Mouse (Mus musculus) midbrain, embryonic 14.5 days (tissue): ENCODE measurements around the gene Ftsj3. TPM values are rescaled to one million over a fixed set of nuclear protein-coding genes. Genes with fewer than 3 reads are reported as not detected.

Experiments used
- ATAC-seq: fragments of 200-750 bp; cut with Nextera tagmentation; 2 replicates; pipeline ENCODE4 v1.8.0; 2017; ENCODE audit warnings: moderate number of reproducible peaks, moderate library complexity; ENCODE audit not compliant: low FRiP score, low TSS enrichment
- DNase-seq: peaks from one replicate; pipeline ENCODE4 v3.0.0-alpha.2; 2015
- H3K27ac ChIP-seq: fragments of 300-500 bp; sonication (generic); replicated peaks from 2 replicates; pipeline ENCODE4 v1.5.1; 2014; ENCODE audit warnings: mild to moderate bottlenecking, low read depth, low read length, moderate library complexity
- H3K27me3 ChIP-seq: fragments of 300-500 bp; sonication (generic); 2 replicates; pipeline ENCODE4 v1.6.1; 2014; ENCODE audit warnings: low read length, control low read depth, mixed read lengths; ENCODE audit not compliant: control insufficient read depth, insufficient read depth
- H3K36me3 ChIP-seq: fragments of 300-500 bp; sonication (generic); 2 replicates; pipeline ENCODE4 v1.6.1; 2014; ENCODE audit warnings: low read length, control low read depth; ENCODE audit not compliant: control insufficient read depth, insufficient read depth
- H3K4me1 ChIP-seq: fragments of 300-500 bp; sonication (generic); 2 replicates; pipeline ENCODE4 v1.6.1; 2014; ENCODE audit warnings: mild to moderate bottlenecking, antibody characterized with exemption, low read length, control low read depth; ENCODE audit not compliant: control insufficient read depth, insufficient read depth
- H3K4me2 ChIP-seq: fragments of 300-500 bp; sonication (generic); 2 replicates; pipeline ENCODE4 v1.6.1; 2014; ENCODE audit warnings: mild to moderate bottlenecking, low read length, moderate library complexity
- H3K4me3 ChIP-seq: fragments of 300-500 bp; sonication (generic); replicated peaks from 2 replicates; pipeline ENCODE4 v1.5.1; 2014; ENCODE audit warnings: low read depth, low read length
- H3K9ac ChIP-seq: fragments of 300-500 bp; sonication (generic); replicated peaks from 2 replicates; pipeline ENCODE4 v1.6.1; 2014; ENCODE audit warnings: mild to moderate bottlenecking, low read length, moderate library complexity
- H3K9me3 ChIP-seq: fragments of 300-500 bp; sonication (generic); 2 replicates; pipeline ENCODE4 v1.6.1; 2016; ENCODE audit warnings: low read length, control low read depth, mixed read lengths; ENCODE audit not compliant: control insufficient read depth
- WGBS: fragments of 180-500 bp; shearing (Covaris S2); extraction: QIAGEN DNeasy Blood & Tissue Kit; methylation state at CpG from one replicate; pipeline ENCODE4 v1.1.7; 2014; 5-methylcytosine and 5-hydroxymethylcytosine counted together
- polyA plus RNA-seq: library from polyadenylated mRNA; unstranded; fragments of >200 nt; fragmentation: Nextera tagmentation; extraction: Ambion mirVana; gene quantifications from 2 replicates; pipeline ENCODE4 v1.2.1, GENCODE M21; 2014

Gene Ftsj3
- polyA plus RNA-seq, 1 experiment from 2014 or later = 30.2 TPM

DNA sequence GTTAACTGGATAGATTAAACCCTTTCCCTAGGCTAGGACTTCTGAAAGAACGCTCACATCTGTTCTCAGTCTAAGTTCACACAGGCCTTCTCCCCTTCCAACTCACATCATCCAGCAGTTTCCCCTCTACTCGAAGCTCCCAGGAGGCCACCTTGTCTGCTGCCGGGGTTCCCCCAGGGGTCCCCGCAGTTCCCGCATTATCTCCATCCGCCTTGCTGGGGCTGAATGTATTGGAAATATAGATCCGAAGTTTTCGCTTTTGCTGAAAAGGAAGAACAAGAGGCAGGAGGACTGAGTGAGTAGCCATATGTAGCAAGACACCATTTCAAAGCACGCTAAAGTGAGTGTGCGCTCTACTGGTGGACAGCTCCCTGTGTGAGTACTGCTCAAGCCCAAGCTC lies 10.6 kb upstream of the Ftsj3 start:
- Histone ChIP-seq H3K4me2 (no peak overlapping the region), H3K27me3 (no peaks in the 10 kb centered on the region), H3K9me3 (no peaks in the 10 kb centered on the region), H3K4me1 (peaks cover 8% of the 10 kb centered on the region), H3K9ac (no peak overlapping the region), H3K36me3 (peaks cover 61% of the 10 kb centered on the region), H3K4me3 (no peak overlapping the region), H3K27ac (no peak overlapping the region)
- DNase-seq (no peak), ATAC-seq (no peak)
- 92% methylated on average over 10 of the region's 10 CpGs for WGBS

DNA sequence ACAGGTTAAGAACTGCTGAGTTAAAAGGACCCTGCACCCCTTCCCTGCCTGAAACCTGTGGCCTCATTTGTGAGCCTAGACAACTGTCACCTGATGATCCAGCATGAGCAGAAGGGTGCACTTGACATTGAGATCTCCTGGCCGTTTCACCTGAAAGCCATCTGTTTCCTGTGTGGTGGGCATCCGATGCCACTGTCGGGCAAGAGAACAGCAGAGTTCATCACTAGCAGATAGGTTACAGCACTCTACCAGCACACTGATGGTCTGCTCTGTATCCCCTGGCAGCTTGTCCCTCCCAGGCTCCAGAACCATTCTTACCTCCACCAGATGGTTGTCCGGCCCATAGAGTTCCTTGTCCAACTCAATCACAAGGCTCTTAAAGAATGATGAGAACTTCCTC lies 9.7 kb upstream of the Ftsj3 start:
- peaks cover 69% of the 10 kb centered on the region for H3K36me3 ChIP-seq
- no peak overlapping the region for H3K27ac ChIP-seq
- no peak for ATAC-seq
- no peak overlapping the region for H3K4me3 ChIP-seq
- H3K9ac ChIP-seq = no peak overlapping the region
- peaks cover 5% of the 10 kb centered on the region; the same call in 1 of the 2 replicates for H3K4me1 ChIP-seq
- WGBS = 94% methylated on average over 4 of the region's 4 CpGs
- H3K4me2 ChIP-seq = no peak overlapping the region
- no peaks in the 10 kb centered on the region for H3K27me3 ChIP-seq
- H3K9me3 ChIP-seq = no peaks in the 10 kb centered on the region
- DNase-seq = no peak

DNA sequence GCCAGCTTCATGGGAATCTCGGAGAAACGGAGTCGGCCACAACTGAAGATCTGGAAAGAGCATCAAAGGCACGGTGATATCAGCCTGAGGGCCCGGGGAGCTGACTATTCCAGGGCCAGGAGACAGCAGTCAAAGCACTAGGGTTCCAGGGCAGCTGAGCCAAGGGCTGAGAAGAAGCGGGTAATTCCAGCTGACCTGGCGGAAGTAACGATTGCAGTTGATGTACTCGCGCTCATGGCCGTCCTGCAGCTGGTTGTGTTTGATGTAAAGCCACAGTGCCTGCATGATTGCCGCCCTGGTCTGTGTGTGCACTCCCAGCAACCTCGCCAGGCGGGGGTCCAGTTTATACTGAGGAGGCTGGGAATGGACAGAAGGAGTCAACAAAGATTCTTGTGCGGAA lies 9.1 kb upstream of the Ftsj3 start:
- H3K36me3 ChIP-seq = peaks cover 70% of the 10 kb centered on the region
- H3K9ac ChIP-seq = no peak overlapping the region
- H3K27me3 ChIP-seq = no peaks in the 10 kb centered on the region
- ATAC-seq (no peak), DNase-seq (no peak)
- 94% methylated on average over 15 of the region's 15 CpGs for WGBS
- H3K27ac ChIP-seq = no peak overlapping the region
- H3K9me3 ChIP-seq = no peaks in the 10 kb centered on the region
- H3K4me2 ChIP-seq = no peak overlapping the region
- H3K4me1 ChIP-seq = peaks cover 5% of the 10 kb centered on the region; the same call in 1 of the 2 replicates
- H3K4me3 ChIP-seq = no peak overlapping the region

DNA sequence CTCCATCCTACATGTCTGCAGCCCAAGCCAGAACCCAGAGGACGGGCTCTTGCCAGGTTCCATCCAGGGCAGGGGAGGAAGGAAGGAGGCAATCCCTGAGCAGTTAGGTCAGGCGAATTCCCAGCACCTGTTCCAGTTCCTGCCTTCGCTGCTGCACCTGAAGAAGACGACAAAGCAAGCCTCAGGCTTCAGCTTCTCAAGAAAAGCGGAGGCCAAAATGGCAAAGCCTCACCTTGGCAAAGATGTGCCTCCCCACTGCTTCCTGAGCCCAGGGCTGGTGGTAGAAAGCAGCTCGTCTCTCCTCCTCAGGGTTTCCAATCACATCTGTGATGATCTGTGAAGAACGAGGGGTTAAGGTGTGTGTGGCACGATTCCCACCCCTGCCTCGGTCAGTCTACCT lies 8.1 kb upstream of the Ftsj3 start:
- Histone ChIP-seq H3K4me2 (no peak overlapping the region), H3K4me1 (peaks cover 5% of the 10 kb centered on the region; the same call in 1 of the 2 replicates), H3K36me3 (peaks cover 76% of the 10 kb centered on the region), H3K4me3 (no peak overlapping the region), H3K27ac (no peak overlapping the region), H3K9ac (no peak overlapping the region), H3K27me3 (no peaks in the 10 kb centered on the region), H3K9me3 (no peaks in the 10 kb centered on the region)
- no peak for ATAC-seq
- WGBS = 91% methylated on average over 9 of the region's 9 CpGs
- DNase-seq = no peak

DNA sequence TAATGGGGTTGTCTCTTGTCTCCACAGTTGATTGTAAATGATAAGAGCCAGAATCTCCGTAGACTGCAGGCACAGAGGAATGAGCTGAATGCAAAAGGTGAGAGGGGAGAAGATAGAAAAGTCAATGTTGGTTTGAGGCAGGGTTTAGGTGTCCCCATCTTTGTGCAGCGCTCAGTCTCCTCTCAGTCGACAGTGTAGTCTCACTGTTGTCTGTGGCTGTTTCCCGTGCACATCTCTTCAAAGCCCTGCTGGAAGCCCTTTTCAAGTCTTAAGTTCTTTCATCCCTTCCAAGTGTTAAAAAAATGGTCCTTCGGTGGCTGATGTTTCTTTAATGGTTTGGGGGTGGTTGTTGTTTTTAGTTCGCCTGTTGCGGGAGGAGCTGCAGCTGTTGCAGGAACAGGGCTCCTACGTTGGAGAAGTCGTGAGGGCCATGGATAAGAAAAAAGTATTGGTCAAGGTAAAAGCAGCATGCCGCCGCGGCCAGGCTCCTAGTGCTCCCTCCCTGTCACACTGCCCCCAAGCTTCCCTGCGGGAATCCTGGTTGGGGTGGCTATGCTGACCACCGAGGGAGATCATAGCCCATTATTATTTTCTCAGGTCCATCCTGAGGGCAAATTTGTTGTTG lies 5.1 kb upstream of the Ftsj3 start:
- no peak overlapping the region for H3K4me2 ChIP-seq
- H3K9me3 ChIP-seq = no peaks in the 10 kb centered on the region
- H3K9ac ChIP-seq = no peak overlapping the region
- H3K27me3 ChIP-seq = no peaks in the 10 kb centered on the region
- 90% methylated on average over 14 of the region's 14 CpGs for WGBS
- ATAC-seq (no peak), DNase-seq (no peak)
- H3K36me3 ChIP-seq = peaks cover 73% of the 10 kb centered on the region
- no peak overlapping the region for H3K27ac ChIP-seq
- peaks cover 12% of the 10 kb centered on the region for H3K4me1 ChIP-seq
- no peak overlapping the region for H3K4me3 ChIP-seq

DNA sequence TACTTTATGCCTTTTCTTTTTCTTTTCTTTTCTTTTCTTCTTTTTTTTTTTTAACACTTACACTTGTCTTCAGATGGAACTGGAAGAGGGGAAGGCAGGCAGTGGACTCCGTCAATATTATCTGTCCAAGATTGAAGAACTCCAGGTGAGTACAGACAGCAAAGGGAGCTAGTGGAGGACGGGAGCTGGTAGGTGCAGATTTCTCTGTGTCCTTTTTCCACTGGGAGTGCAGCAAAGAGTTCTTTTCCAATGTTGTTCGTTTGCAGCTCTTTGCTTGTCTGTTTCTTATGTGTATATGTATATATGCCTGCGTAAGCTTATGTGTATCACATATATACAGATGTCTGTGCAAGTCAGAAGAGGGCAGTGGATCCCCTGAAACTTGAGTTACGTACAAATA lies 896 bp upstream of the Ftsj3 start:
- Histone ChIP-seq H3K4me1 (peaks cover 21% of the 10 kb centered on the region), H3K4me3 (peak overlapping the region; percentile 84), H3K4me2 (peak overlapping the region; percentile 97), H3K27me3 (no peaks in the 10 kb centered on the region), H3K27ac (no peak overlapping the region), H3K9me3 (no peaks in the 10 kb centered on the region), H3K36me3 (peaks cover 54% of the 10 kb centered on the region), H3K9ac (peak overlapping the region; percentile 74)
- 72% methylated on average over 5 of the region's 5 CpGs for WGBS
- DNase-seq = no peak
- ATAC-seq = no peak

DNA sequence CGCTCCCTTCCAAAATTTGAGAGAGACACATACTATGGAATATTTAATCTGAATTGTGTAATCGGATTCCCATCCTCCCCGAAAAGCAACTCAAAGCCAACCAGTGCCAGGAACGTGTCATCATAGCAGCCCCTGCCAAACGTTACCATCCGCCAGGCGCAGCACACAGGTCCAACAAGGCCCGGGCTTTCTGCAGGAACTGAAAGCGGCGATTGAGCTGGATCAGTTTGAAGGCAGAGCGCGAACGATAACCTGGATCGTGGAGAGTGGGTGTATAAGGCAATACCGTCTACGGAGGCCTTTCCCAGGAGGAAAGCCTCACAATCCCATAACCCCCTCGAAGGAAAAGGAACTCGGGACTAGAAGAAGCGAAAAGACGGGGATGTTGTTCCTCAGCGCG lies 705 bp downstream of the Ftsj3 start:
- 4% methylated on average over 22 of the region's 22 CpGs for WGBS
- Histone ChIP-seq H3K4me1 (peaks cover 21% of the 10 kb centered on the region), H3K27ac (no peak overlapping the region), H3K4me3 (peak overlapping the region; percentile 84), H3K27me3 (no peaks in the 10 kb centered on the region), H3K9ac (peak overlapping the region; percentile 74; the same call in 1 of the 2 replicates), H3K9me3 (no peaks in the 10 kb centered on the region), H3K4me2 (peak overlapping the region; percentile 97), H3K36me3 (peaks cover 56% of the 10 kb centered on the region)
- DNase-seq (no peak), ATAC-seq (no peak)

DNA sequence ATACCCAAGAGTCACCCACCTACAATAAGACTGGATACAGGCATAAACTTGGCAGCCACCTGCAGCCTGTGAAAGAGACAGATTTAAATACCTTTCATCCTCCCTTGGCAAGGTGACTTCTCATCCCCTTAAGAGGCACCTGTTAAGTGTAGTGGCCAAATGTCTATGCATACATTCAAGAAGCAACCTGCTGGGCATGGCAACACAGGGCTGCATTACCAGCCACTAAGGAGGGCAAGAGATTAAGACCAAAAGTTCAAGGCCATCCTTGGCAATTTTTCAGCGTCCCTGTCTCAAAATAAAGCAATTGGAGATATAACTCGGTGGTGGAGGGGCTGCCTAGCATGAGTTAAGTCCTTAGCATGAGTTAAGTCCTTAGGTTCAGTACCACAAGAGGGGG lies 1.1 kb downstream of the Ftsj3 start:
- H3K4me1 ChIP-seq = peaks cover 21% of the 10 kb centered on the region
- peak overlapping the region; percentile 74; the same call in 1 of the 2 replicates for H3K9ac ChIP-seq
- no peaks in the 10 kb centered on the region for H3K9me3 ChIP-seq
- peaks cover 61% of the 10 kb centered on the region for H3K36me3 ChIP-seq
- H3K27ac ChIP-seq = no peak overlapping the region
- peak overlapping the region; percentile 84 for H3K4me3 ChIP-seq
- no peak for ATAC-seq
- H3K27me3 ChIP-seq = no peaks in the 10 kb centered on the region
- no peak for DNase-seq
- peak overlapping the region; percentile 97 for H3K4me2 ChIP-seq
- WGBS = 24% methylated on average over 2 of the region's 2 CpGs

DNA sequence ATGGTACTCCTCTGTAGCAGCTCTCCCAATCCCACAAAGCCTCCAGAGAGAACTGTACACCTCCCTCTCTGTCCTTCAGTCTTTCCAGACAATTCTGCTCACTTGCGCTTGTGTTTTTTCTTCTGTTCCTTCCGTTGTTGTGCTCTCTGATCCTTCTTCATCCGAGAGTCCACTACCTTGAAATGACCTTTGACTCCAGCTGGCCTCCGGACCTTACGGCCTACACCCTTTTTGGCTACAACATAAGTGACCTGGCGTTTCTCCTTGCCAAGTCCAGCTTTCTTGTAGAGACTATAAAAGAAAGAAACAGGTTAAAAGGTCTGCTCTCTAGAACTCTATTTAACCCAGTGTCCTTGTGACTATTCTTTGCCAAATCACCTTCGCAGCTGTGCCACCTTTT lies 6.6 kb downstream of the Ftsj3 start:
- 93% methylated on average over 7 of the region's 7 CpGs for WGBS

More for the DNA sequence above, 6.6 kb downstream of the Ftsj3 start:
- Histone ChIP-seq H3K36me3 (peaks cover 97% of the 10 kb centered on the region), H3K4me2 (no peak overlapping the region), H3K9me3 (no peaks in the 10 kb centered on the region), H3K4me1 (no peaks in the 10 kb centered on the region), H3K27ac (no peak overlapping the region), H3K9ac (no peak overlapping the region), H3K4me3 (no peak overlapping the region), H3K27me3 (no peaks in the 10 kb centered on the region)
- ATAC-seq (no peak), DNase-seq (no peak)
